Mouse (Mus musculus): ENCODE data around the gene Ksr1.

The Ksr1 gene

GRCm38 (mm10) chr11:79065463-79066190 is 80.6 kb downstream of the Ksr1 start:
- DNase-seq (ENCODE audit: low read depth), result no peak

DNA sequence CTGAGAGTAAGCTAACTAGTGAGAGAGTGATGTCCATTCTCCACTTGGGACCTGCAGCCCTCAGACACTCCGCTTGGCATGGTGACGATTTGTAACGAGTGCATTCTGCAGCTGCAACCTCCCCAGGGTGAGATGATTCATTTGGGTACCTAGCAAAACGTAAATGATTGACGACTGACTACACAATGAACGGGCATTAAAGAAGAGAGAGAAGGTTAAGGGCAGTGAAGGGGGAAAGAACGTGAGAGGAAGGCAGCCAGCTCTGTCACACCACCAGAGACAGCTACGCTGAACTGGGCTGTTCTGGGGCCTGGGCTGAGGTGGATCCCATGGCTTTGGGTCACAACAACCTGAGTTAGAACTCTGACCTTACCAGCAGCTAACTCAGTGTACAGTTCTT is 81.9 kb downstream of the Ksr1 start:
- no peak for DNase-seq (ENCODE audit: low read depth)

DNA sequence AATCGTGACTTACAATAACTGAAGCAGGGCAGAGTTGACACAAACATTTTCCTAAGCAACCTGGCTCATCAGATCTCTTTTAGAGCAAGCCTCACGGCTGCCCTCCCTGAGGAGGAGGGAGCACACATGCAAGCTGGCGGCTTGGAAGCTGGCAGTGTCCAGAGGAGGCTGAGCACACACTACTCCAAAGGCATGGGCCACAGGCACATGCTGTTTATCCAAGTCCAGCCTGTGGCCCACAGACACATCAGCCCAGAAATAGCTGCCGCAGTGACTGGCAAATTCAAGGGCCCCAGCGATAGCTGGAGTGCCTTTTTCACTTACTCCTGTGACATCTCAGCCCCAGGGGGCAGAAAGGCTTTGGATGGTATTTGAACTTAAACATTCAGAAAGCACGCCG is 82.6 kb downstream of the Ksr1 start:
- DNase-seq (ENCODE audit: low read depth), result no peak

GRCm38 (mm10) chr11:79062897-79063296 is 83.3 kb downstream of the Ksr1 start:
- no peak for DNase-seq (ENCODE audit: low read depth)

GRCm38 (mm10) chr11:79061839-79062238 is 84.4 kb downstream of the Ksr1 start:
- no peak for DNase-seq (ENCODE audit: low read depth)

GRCm38 (mm10) chr11:79059850-79060249 is 86.4 kb downstream of the Ksr1 start:
- no peak for DNase-seq (ENCODE audit: low read depth)

- DNase-seq (ENCODE audit: low read depth), result no peak
Observed at GRCm38 (mm10) chr11:79059062-79059461, 87.1 kb downstream of the Ksr1 start.

DNA sequence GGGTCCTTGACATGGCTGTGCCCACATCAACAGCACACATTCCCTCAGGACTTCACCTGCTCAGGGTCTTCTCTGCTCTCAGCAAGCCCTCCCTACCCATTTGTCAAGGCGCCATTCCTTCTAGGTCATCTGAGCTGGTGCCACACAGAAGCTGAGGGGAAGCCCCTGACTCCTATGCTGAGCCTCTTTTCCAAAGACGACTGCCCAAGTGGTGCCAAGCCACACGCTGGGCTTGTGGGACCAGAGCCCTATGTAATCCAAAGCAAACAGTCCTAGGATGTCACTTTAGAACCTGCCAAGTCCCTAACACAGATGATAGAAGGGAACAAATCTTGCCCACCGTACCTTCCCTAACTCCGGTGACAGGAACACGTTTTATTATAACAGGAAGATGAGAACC is 87.6 kb downstream of the Ksr1 start:
- no peak for DNase-seq (ENCODE audit: low read depth)

DNA sequence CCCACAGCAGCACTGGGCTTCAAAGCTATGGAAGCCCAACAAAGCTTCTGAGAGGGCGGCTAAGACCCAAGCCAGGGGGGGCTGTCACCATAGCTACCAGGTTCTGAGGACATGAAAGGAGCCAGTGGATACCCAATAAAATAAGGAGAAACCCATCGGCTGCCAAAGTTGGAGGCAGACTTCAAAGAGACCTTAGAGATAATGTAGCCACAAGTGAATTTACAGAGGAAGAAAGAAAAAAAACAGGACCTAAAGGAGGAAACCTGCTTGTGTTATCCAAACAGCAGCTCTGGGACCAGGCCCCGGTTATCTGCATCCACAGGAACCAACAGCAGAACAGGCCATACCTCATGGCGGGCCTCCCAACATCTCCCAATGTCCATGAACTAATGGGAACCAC is 88.4 kb downstream of the Ksr1 start:
- DNase-seq (ENCODE audit: low read depth), result no peak

DNA sequence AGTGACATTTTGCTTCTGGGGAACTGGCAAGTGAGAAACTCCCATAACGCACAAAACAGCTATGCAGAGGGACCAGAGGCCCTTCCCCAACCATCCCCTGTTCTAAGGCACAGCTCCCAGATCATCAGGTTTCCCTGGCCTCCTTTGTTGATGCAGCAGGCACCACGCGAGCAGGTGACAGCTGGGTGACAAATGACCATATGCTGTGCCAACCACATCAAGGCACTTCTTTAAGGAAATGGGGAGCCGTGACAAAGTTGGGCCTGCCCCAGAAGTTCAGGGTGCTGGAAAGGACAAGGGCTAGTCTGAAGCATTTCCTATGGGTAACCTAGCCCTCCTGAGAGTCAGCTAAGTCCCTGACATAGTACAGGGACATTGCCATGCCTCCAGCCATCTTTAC is 89.3 kb downstream of the Ksr1 start:
- DNase-seq (ENCODE audit: low read depth), result no peak

DNA sequence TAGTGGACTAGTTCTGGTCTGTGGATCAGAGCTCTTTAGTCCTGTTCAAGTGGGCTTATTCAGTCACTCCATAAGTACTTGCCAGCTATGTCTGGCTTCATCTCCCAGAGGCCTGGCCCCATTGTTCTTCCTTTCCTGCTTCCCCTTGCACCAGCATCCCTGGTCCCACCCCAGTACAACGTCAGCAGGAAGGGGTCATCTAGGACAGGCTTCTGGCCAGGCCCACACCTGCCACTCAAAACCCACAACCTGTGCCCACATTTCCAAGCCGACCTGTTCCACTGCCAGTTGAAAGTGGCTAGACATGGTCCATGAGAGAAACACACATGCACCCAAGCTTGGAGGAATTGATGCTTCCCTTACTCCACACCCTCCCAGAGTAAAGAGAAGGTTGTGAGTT is 90.2 kb downstream of the Ksr1 start:
- DNase-seq (ENCODE audit: low read depth), result no peak

- no peak for DNase-seq (ENCODE audit: low read depth)
Observed at GRCm38 (mm10) chr11:79055161-79055560, 91.0 kb downstream of the Ksr1 start.

- peak; percentile 49 for DNase-seq (ENCODE audit: low read depth)
Observed at GRCm38 (mm10) chr11:79054161-79055152, 91.8 kb downstream of the Ksr1 start.

DNA sequence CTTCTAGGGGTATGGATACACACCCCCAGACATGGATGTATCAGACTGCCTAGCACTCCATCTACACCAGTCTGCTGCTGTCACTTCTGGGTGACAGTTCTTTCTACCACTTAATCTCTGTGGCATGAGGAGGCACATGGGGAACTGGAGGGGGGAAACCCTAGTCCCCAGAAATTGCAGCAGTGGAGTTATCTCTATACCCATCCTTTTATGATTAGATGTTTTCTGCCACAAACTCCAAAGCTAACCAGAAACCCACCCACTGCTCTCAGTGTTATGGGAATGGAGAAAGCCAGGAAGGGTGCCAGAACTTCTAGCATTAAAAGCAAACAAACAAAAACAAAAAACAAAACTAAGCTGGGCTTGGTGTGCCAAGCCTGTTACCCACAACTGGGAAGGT is 92.8 kb downstream of the Ksr1 start:
- no peak for DNase-seq (ENCODE audit: low read depth)

- DNase-seq (ENCODE audit: low read depth), result no peak
Observed at GRCm38 (mm10) chr11:79052769-79053168, 93.4 kb downstream of the Ksr1 start.

DNA sequence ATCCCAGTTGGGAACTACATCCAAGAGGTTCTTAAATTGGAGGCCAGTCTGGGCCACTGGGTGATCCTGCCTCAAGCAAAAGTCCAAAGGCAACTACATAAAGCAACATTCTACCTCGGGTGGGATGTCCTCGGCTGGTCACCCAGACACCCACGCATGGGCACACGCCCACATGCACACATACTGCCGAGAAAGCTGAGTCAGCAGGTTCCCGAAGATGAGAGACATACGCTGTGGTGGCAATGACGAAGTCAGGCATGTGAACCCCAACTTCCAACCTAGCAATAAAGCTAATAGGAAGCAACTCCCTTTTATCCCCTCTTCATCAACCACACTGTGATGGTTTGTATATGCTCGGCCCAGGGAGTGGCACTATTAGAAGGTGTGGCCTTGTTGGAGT is 94.7 kb downstream of the Ksr1 start:
- DNase-seq (ENCODE audit: low read depth), result no peak

GRCm38 (mm10) chr11:79050781-79051507 is 95.3 kb downstream of the Ksr1 start:
- peak; percentile 42 for DNase-seq (ENCODE audit: low read depth)

GRCm38 (mm10) chr11:79048906-79049305 is 97.3 kb downstream of the Ksr1 start:
- no peak for DNase-seq (ENCODE audit: low read depth)

DNA sequence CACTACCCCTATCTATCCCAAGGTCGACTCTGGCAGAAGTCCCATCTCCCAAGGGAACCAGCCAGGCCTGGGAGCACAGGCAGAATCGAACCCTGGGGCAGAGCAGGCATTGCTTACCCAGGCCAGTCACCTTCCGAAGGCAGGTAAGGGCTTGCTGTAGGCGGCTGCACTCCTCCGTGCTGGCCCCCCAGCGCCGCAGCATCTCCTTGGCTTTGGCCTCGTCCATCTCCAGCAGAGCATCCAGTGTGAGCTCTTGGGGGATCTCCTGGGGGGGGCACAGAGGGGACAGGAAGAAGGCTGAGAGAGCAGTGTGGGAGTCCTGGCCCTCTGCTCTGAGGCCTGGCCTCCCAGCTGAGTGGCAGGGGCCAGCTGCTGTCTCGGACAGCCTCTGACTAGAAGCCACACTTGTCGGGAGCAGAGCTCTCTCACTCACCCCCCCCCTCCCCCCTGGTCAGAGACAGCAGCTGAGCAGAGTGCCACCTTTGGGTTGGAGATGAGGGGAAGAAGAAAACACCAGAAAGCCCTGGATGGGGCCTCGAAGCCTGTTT is 99.0 kb downstream of the Ksr1 start:
- no peak for DNase-seq (ENCODE audit: low read depth)

GRCm38 (mm10) chr11:79046561-79047155 is 99.5 kb downstream of the Ksr1 start:
- no peak for DNase-seq (ENCODE audit: low read depth)

DNA sequence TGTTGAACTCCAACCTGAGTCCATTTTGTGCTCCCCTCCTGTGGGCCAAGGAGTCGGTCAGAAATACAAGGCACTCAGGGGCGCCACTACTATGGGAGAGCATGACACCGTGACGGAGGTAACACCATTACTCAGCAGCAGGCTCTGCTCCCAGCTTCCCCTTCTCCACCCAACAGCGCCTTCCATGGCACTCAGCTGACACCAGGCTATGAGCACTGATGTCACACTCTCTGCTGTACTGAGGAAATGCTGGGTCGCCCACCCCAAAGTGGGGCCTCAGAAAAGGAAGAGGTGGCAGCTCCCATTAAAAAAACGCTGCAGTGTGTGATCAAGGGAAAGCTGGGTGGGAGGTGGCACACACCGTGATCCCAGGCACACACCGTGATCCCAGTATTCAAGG is 101.0 kb downstream of the Ksr1 start:
- no peak for DNase-seq (ENCODE audit: low read depth)

- no peak for DNase-seq (ENCODE audit: low read depth)
Observed at GRCm38 (mm10) chr11:79044798-79045197, 101.4 kb downstream of the Ksr1 start.
